Mouse (Mus musculus): ENCODE measurements around the gene Utrn.

DNA sequence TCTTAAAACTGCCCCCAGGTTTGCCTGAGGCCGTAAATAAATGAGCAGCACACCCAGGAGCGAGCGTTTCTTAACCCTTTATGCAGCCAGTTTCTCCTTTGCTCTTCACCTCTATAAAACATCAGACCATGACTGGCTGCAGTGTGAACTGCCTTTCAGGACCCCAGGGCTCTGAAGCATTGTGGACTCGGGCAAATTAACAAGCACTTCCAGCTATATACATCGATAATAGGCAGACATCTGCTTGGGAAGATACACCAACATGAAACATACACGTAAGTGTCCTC lies 110.5 kb downstream of the Utrn start:
- TF ChIP-seq USF1 (IDR thresholded peaks at IDR 0.05; ENCODE audit: low read depth, low read length) (no peak), JUND (conservative IDR thresholded peaks at IDR 0.05; ENCODE audit: low read depth, low read length) (no peak), UBTF (IDR thresholded peaks at IDR 0.05; ENCODE audit: low read depth, low read length) (no peak), CTCF (conservative IDR thresholded peaks at IDR 0.05 in 1 of 2, IDR thresholded peaks at IDR 0.05 in 1 of 2; ENCODE audit: low read depth in 2 of 2, low read length in 2 of 2) (no peak)
